Mouse (Mus musculus): ENCODE measurements around the gene Mapk11. TPM values are rescaled to one million over a fixed set of nuclear protein-coding genes. Genes with fewer than 3 reads are reported as not detected.

Mapk11 gene
- polyA plus RNA-seq, 1 experiment from 2014 or later = 24.9 TPM

- H3K9ac ChIP-seq (replicated peaks; ENCODE audit: low read depth, low read length) = no peak overlapping the region
- no peak overlapping the region for H3K4me2 ChIP-seq (ENCODE audit: low read depth, low read length)
- ATAC-seq (ENCODE audit: low read depth) = no peak
- no peak overlapping the region for H3K4me3 ChIP-seq (ENCODE audit: low read depth, low read length)
- no peaks in the 10 kb centered on the region for H3K27me3 ChIP-seq (ENCODE audit: control insufficient read depth, insufficient read depth, low read length)
- H3K36me3 ChIP-seq (ENCODE audit: control insufficient read depth, insufficient read depth, low read length) = peaks cover 12% of the 10 kb centered on the region
- no peak overlapping the region for H3K27ac ChIP-seq (ENCODE audit: low read depth, low read length)
- H3K4me1 ChIP-seq (ENCODE audit: control insufficient read depth, insufficient read depth, low read length) = peaks cover 20% of the 10 kb centered on the region
- WGBS = 41% methylated on average over 6 of the region's 6 CpGs
- H3K9me3 ChIP-seq (ENCODE audit: control insufficient read depth, low read length) = no peaks in the 10 kb centered on the region
Observed at GRCm38 (mm10) chr15:89182328-89182741, 32.9 kb upstream of the Mapk11 start.

GRCm38 (mm10) chr15:89181561-89182270, 32.3 kb upstream of the Mapk11 start:
- Histone ChIP-seq H3K4me3 (ENCODE audit: low read depth, low read length) (peak overlapping the region; percentile 78; the same call in 1 of the 2 replicates), H3K27ac (ENCODE audit: low read depth, low read length) (no peak overlapping the region), H3K4me1 (ENCODE audit: control insufficient read depth, insufficient read depth, low read length) (peaks cover 26% of the 10 kb centered on the region), H3K4me2 (ENCODE audit: low read depth, low read length) (peak overlapping the region; percentile 68; the same call in 1 of the 2 replicates), H3K9ac (replicated peaks; ENCODE audit: low read depth, low read length) (no peak overlapping the region), H3K27me3 (ENCODE audit: control insufficient read depth, insufficient read depth, low read length) (no peaks in the 10 kb centered on the region), H3K36me3 (ENCODE audit: control insufficient read depth, insufficient read depth, low read length) (peaks cover 6% of the 10 kb centered on the region), H3K9me3 (ENCODE audit: control insufficient read depth, low read length) (no peaks in the 10 kb centered on the region)
- no peak for ATAC-seq (ENCODE audit: low read depth)
- WGBS = 77% methylated on average over 10 of the region's 10 CpGs

GRCm38 (mm10) chr15:89180571-89181229, 31.3 kb upstream of the Mapk11 start, which contains the start of gene Plxnb2:
TSS of gene Plxnb2 (minus strand) at chr15:89180788.
- Histone ChIP-seq H3K27me3 (ENCODE audit: control insufficient read depth, insufficient read depth, low read length) (no peaks in the 10 kb centered on the region), H3K4me2 (ENCODE audit: low read depth, low read length) (peak within 1 kb of the TSS; percentile 68), H3K36me3 (ENCODE audit: control insufficient read depth, insufficient read depth, low read length) (no peaks in the 10 kb centered on the region; the same call in 1 of the 2 replicates), H3K27ac (ENCODE audit: low read depth, low read length) (peak within 1 kb of the TSS; percentile 91), H3K9me3 (ENCODE audit: control insufficient read depth, low read length) (no peaks in the 10 kb centered on the region), H3K4me1 (ENCODE audit: control insufficient read depth, insufficient read depth, low read length) (peaks cover 33% of the 10 kb centered on the region), H3K9ac (replicated peaks; ENCODE audit: low read depth, low read length) (peak within 1 kb of the TSS; percentile 92), H3K4me3 (ENCODE audit: low read depth, low read length) (peak within 1 kb of the TSS; percentile 78)
- peak; percentile 89 for ATAC-seq (ENCODE audit: low read depth)
- under 1% methylated on average over 34 of the region's 72 CpGs for WGBS

GRCm38 (mm10) chr15:89180081-89180541, 30.7 kb upstream of the Mapk11 start:
- Histone ChIP-seq H3K4me3 (ENCODE audit: low read depth, low read length) (peak overlapping the region; percentile 78), H3K9me3 (ENCODE audit: control insufficient read depth, low read length) (no peaks in the 10 kb centered on the region), H3K9ac (replicated peaks; ENCODE audit: low read depth, low read length) (peak overlapping the region; percentile 92), H3K36me3 (ENCODE audit: control insufficient read depth, insufficient read depth, low read length) (no peaks in the 10 kb centered on the region), H3K4me2 (ENCODE audit: low read depth, low read length) (peak overlapping the region; percentile 68), H3K27me3 (ENCODE audit: control insufficient read depth, insufficient read depth, low read length) (no peaks in the 10 kb centered on the region), H3K4me1 (ENCODE audit: control insufficient read depth, insufficient read depth, low read length) (peaks cover 35% of the 10 kb centered on the region), H3K27ac (ENCODE audit: low read depth, low read length) (peak overlapping the region; percentile 91)
- peak; percentile 16 for ATAC-seq (ENCODE audit: low read depth)
- under 1% methylated on average over 26 of the region's 26 CpGs for WGBS

GRCm38 (mm10) chr15:89179630-89179964, 30.2 kb upstream of the Mapk11 start:
- no peak for ATAC-seq (ENCODE audit: low read depth)
- WGBS = under 1% methylated on average over 6 of the region's 6 CpGs
- H3K27ac ChIP-seq (ENCODE audit: low read depth, low read length) = peak overlapping the region; percentile 91; the same call in 1 of the 2 replicates

GRCm38 (mm10) chr15:89178954-89179629, 29.7 kb upstream of the Mapk11 start:
- Histone ChIP-seq H3K4me1 (ENCODE audit: control insufficient read depth, insufficient read depth, low read length) (peaks cover 45% of the 10 kb centered on the region), H3K4me2 (ENCODE audit: low read depth, low read length) (peak overlapping the region; percentile 68), H3K27ac (ENCODE audit: low read depth, low read length) (no peak overlapping the region; the same call in none of the 2 replicates), H3K9ac (replicated peaks; ENCODE audit: low read depth, low read length) (peak overlapping the region; percentile 92), H3K27me3 (ENCODE audit: control insufficient read depth, insufficient read depth, low read length) (no peaks in the 10 kb centered on the region), H3K9me3 (ENCODE audit: control insufficient read depth, low read length) (no peaks in the 10 kb centered on the region), H3K4me3 (ENCODE audit: low read depth, low read length) (peak overlapping the region; percentile 78), H3K36me3 (ENCODE audit: control insufficient read depth, insufficient read depth, low read length) (no peaks in the 10 kb centered on the region)
- no peak for ATAC-seq (ENCODE audit: low read depth)
- 7% methylated on average over 16 of the region's 16 CpGs for WGBS

More at GRCm38 (mm10) chr15:89179630-89179964, 30.2 kb upstream of the Mapk11 start:
- peaks cover 40% of the 10 kb centered on the region for H3K4me1 ChIP-seq (ENCODE audit: control insufficient read depth, insufficient read depth, low read length)
- H3K36me3 ChIP-seq (ENCODE audit: control insufficient read depth, insufficient read depth, low read length) = no peaks in the 10 kb centered on the region
- H3K9me3 ChIP-seq (ENCODE audit: control insufficient read depth, low read length) = no peaks in the 10 kb centered on the region
- peak overlapping the region; percentile 68 for H3K4me2 ChIP-seq (ENCODE audit: low read depth, low read length)
- H3K4me3 ChIP-seq (ENCODE audit: low read depth, low read length) = peak overlapping the region; percentile 78
- no peaks in the 10 kb centered on the region for H3K27me3 ChIP-seq (ENCODE audit: control insufficient read depth, insufficient read depth, low read length)
- peak overlapping the region; percentile 92 for H3K9ac ChIP-seq (replicated peaks; ENCODE audit: low read depth, low read length)

GRCm38 (mm10) chr15:89178260-89178860, 28.9 kb upstream of the Mapk11 start:
- H3K4me1 ChIP-seq (ENCODE audit: control insufficient read depth, insufficient read depth, low read length) = peaks cover 50% of the 10 kb centered on the region
- H3K27ac ChIP-seq (ENCODE audit: low read depth, low read length) = no peak overlapping the region; the same call in 1 of the 2 replicates
- H3K4me3 ChIP-seq (ENCODE audit: low read depth, low read length) = peak overlapping the region; percentile 78
- 75% methylated on average over 7 of the region's 7 CpGs for WGBS
- H3K36me3 ChIP-seq (ENCODE audit: control insufficient read depth, insufficient read depth, low read length) = no peaks in the 10 kb centered on the region
- no peak for ATAC-seq (ENCODE audit: low read depth)
- H3K4me2 ChIP-seq (ENCODE audit: low read depth, low read length) = peak overlapping the region; percentile 68
- no peaks in the 10 kb centered on the region for H3K9me3 ChIP-seq (ENCODE audit: control insufficient read depth, low read length)
- H3K27me3 ChIP-seq (ENCODE audit: control insufficient read depth, insufficient read depth, low read length) = no peaks in the 10 kb centered on the region
- peak overlapping the region; percentile 12 for H3K9ac ChIP-seq (replicated peaks; ENCODE audit: low read depth, low read length)

GRCm38 (mm10) chr15:89177576-89178259, 28.3 kb upstream of the Mapk11 start:
- peak overlapping the region; percentile 39; the same call in 1 of the 2 replicates for H3K27ac ChIP-seq (ENCODE audit: low read depth, low read length)
- H3K9me3 ChIP-seq (ENCODE audit: control insufficient read depth, low read length) = no peaks in the 10 kb centered on the region
- WGBS = 89% methylated on average over 3 of the region's 4 CpGs
- H3K27me3 ChIP-seq (ENCODE audit: control insufficient read depth, insufficient read depth, low read length) = no peaks in the 10 kb centered on the region
- H3K36me3 ChIP-seq (ENCODE audit: control insufficient read depth, insufficient read depth, low read length) = no peaks in the 10 kb centered on the region
- peak overlapping the region; percentile 68 for H3K4me2 ChIP-seq (ENCODE audit: low read depth, low read length)
- H3K9ac ChIP-seq (replicated peaks; ENCODE audit: low read depth, low read length) = no peak overlapping the region
- ATAC-seq (ENCODE audit: low read depth) = no peak
- no peak overlapping the region for H3K4me3 ChIP-seq (ENCODE audit: low read depth, low read length)
- H3K4me1 ChIP-seq (ENCODE audit: control insufficient read depth, insufficient read depth, low read length) = peaks cover 54% of the 10 kb centered on the region

All from neural tube, embryonic 14.5 days (tissue).